Mouse (Mus musculus): ENCODE measurements around the gene Hivep1. TPM values are rescaled to one million over a fixed set of nuclear protein-coding genes. Genes with fewer than 3 reads are reported as not detected.

The Hivep1 gene
- polyA plus RNA-seq, 1 experiment, result 2.5 TPM

- peaks cover 52% of the 10 kb centered on the region for H3K4me1 ChIP-seq (ENCODE audit: control insufficient read depth)
- TF ChIP-seq GATA1 (IDR thresholded peaks at IDR 0.05; ENCODE audit: low read length) (no peak), TAL1 (IDR thresholded peaks at IDR 0.05; ENCODE audit: low read length) (no peak)
- H3K36me3 ChIP-seq (ENCODE audit: control insufficient read depth), result peaks cover 7% of the 10 kb centered on the region
- H3K9me3 ChIP-seq (ENCODE audit: control insufficient read depth, low read length), result no peaks in the 10 kb centered on the region
- H3K27me3 ChIP-seq (ENCODE audit: control insufficient read depth), result peaks cover 18% of the 10 kb centered on the region
- H3K4me3 ChIP-seq (replicated peaks), result peak overlapping the region; percentile 86
Observed at GRCm38 (mm10) chr13:42050880-42051201, 980 bp upstream of the Hivep1 start.

GRCm38 (mm10) chr13:42051202-42051906 lies 467 bp upstream of the Hivep1 start:
- H3K27me3 ChIP-seq (ENCODE audit: control insufficient read depth), result peaks cover 18% of the 10 kb centered on the region
- no peak for TF ChIP-seq TAL1 (IDR thresholded peaks at IDR 0.05; ENCODE audit: low read length)
- no peak for TF ChIP-seq GATA1 (IDR thresholded peaks at IDR 0.05; ENCODE audit: low read length)
- peaks cover 54% of the 10 kb centered on the region for H3K4me1 ChIP-seq (ENCODE audit: control insufficient read depth)
- peaks cover 10% of the 10 kb centered on the region for H3K36me3 ChIP-seq (ENCODE audit: control insufficient read depth)
- peak overlapping the region; percentile 86 for H3K4me3 ChIP-seq (replicated peaks)
- H3K9me3 ChIP-seq (ENCODE audit: control insufficient read depth, low read length), result no peaks in the 10 kb centered on the region

GRCm38 (mm10) chr13:42052696-42053541 lies 1.1 kb downstream of the Hivep1 start:
- Histone ChIP-seq H3K36me3 (ENCODE audit: control insufficient read depth) (peaks cover 17% of the 10 kb centered on the region), H3K4me1 (ENCODE audit: control insufficient read depth) (peaks cover 59% of the 10 kb centered on the region), H3K27me3 (ENCODE audit: control insufficient read depth) (peaks cover 15% of the 10 kb centered on the region), H3K9me3 (ENCODE audit: control insufficient read depth, low read length) (no peaks in the 10 kb centered on the region), H3K4me3 (replicated peaks) (peak overlapping the region; percentile 86)
- TF ChIP-seq GATA1 (IDR thresholded peaks at IDR 0.05; ENCODE audit: low read length) (no peak), TAL1 (IDR thresholded peaks at IDR 0.05; ENCODE audit: low read length) (no peak)

GRCm38 (mm10) chr13:42053656-42054055 lies 1.8 kb downstream of the Hivep1 start:
- Histone ChIP-seq H3K4me1 (ENCODE audit: control insufficient read depth) (peaks cover 59% of the 10 kb centered on the region), H3K36me3 (ENCODE audit: control insufficient read depth) (peaks cover 19% of the 10 kb centered on the region), H3K9me3 (ENCODE audit: control insufficient read depth, low read length) (no peaks in the 10 kb centered on the region), H3K4me3 (replicated peaks) (peak overlapping the region; percentile 86), H3K27me3 (ENCODE audit: control insufficient read depth) (peaks cover 14% of the 10 kb centered on the region)
- TF ChIP-seq GATA1 (IDR thresholded peaks at IDR 0.05; ENCODE audit: low read length), result no peak
- TF ChIP-seq TAL1 (IDR thresholded peaks at IDR 0.05; ENCODE audit: low read length), result no peak

GRCm38 (mm10) chr13:42054138-42054537 lies 2.3 kb downstream of the Hivep1 start:
- TF ChIP-seq GATA1 (IDR thresholded peaks at IDR 0.05; ENCODE audit: low read length) (no peak), TAL1 (IDR thresholded peaks at IDR 0.05; ENCODE audit: low read length) (no peak)
- Histone ChIP-seq H3K4me1 (ENCODE audit: control insufficient read depth) (peaks cover 56% of the 10 kb centered on the region), H3K9me3 (ENCODE audit: control insufficient read depth, low read length) (no peaks in the 10 kb centered on the region), H3K27me3 (ENCODE audit: control insufficient read depth) (peaks cover 12% of the 10 kb centered on the region), H3K4me3 (replicated peaks) (no peak overlapping the region), H3K36me3 (ENCODE audit: control insufficient read depth) (peaks cover 19% of the 10 kb centered on the region)

- H3K36me3 ChIP-seq (ENCODE audit: control insufficient read depth), result peaks cover 33% of the 10 kb centered on the region
- no peaks in the 10 kb centered on the region for H3K9me3 ChIP-seq (ENCODE audit: control insufficient read depth, low read length)
- peaks cover 12% of the 10 kb centered on the region for H3K27me3 ChIP-seq (ENCODE audit: control insufficient read depth)
- peaks cover 42% of the 10 kb centered on the region for H3K4me1 ChIP-seq (ENCODE audit: control insufficient read depth)
- no peak for TF ChIP-seq GATA1 (IDR thresholded peaks at IDR 0.05; ENCODE audit: low read length)
- no peak for TF ChIP-seq TAL1 (IDR thresholded peaks at IDR 0.05; ENCODE audit: low read length)
- no peak overlapping the region for H3K4me3 ChIP-seq (replicated peaks)
Observed at GRCm38 (mm10) chr13:42056712-42057332, 5.0 kb downstream of the Hivep1 start.

- Histone ChIP-seq H3K9me3 (ENCODE audit: control insufficient read depth, low read length) (no peaks in the 10 kb centered on the region), H3K4me3 (replicated peaks) (no peak overlapping the region), H3K27me3 (ENCODE audit: control insufficient read depth) (no peaks in the 10 kb centered on the region), H3K36me3 (ENCODE audit: control insufficient read depth) (peaks cover 42% of the 10 kb centered on the region), H3K4me1 (ENCODE audit: control insufficient read depth) (peaks cover 23% of the 10 kb centered on the region)
- TF ChIP-seq GATA1 (IDR thresholded peaks at IDR 0.05; ENCODE audit: low read length), result no peak
- TF ChIP-seq TAL1 (IDR thresholded peaks at IDR 0.05; ENCODE audit: low read length), result no peak
Observed at GRCm38 (mm10) chr13:42060846-42061630, 9.2 kb downstream of the Hivep1 start.

- Histone ChIP-seq H3K9me3 (ENCODE audit: control insufficient read depth, low read length) (no peaks in the 10 kb centered on the region), H3K4me1 (ENCODE audit: control insufficient read depth) (peaks cover 25% of the 10 kb centered on the region), H3K4me3 (replicated peaks) (no peak overlapping the region), H3K36me3 (ENCODE audit: control insufficient read depth) (peaks cover 43% of the 10 kb centered on the region), H3K27me3 (ENCODE audit: control insufficient read depth) (no peaks in the 10 kb centered on the region)
- TF ChIP-seq TAL1 (IDR thresholded peaks at IDR 0.05; ENCODE audit: low read length) (no peak), GATA1 (IDR thresholded peaks at IDR 0.05; ENCODE audit: low read length) (no peak)
Observed at GRCm38 (mm10) chr13:42064257-42064656, 12.4 kb downstream of the Hivep1 start.

Data from erythroblast, embryonic 14.5 days (primary cell).